ENCODE assay signal across 8 mouse cellular contexts in the genomic region with DNA sequence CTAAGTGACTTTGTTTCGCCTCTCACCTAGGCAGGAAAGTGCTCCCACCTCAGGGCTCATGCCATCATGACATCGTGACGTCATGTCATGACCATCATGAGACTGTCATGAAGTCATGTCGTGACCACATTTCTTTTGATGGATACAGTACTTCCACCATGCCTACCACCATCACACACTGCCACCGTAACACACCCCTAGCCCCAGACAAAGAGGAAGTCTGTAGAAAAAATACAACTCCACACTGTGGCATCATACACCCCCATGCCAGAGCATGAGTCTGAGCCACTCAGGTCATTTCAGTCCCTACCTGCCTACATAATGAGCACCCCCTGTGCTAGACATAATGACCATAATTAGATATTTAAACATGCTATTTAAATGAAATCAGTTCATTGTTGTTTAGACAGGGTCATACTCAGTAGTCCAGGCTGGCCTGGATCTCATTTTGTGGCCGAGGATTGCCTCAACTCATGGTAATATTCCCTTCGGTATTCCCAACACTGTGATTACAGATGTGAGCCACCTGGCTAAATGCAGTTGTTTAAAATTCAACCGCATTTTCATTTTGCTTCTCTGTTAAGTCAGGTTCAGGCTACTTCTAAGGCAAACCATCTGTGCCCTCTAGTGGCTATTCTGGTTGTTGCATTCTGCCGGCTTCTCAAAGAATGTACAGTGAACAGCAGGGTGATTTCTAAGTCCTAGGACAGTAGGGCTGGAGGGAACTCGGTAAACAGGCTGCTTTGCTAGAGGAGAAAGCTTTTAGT. TPM values are rescaled to one million over a fixed set of nuclear protein-coding genes. Genes with fewer than 3 reads are reported as not detected.
DNase-seq lines count a peak whose midpoint lies in the region; ATAC-seq lines count a peak whose summit lies in the region.

No protein-coding gene starts in this region.

- no peak overlapping the region for H3K9ac ChIP-seq in heart, embryonic 11.5 days (ENCODE audit: low read depth, low read length)
- no peak overlapping the region for H3K9ac ChIP-seq in limb, embryonic 11.5 days (ENCODE audit: low read length)
- H3K9ac ChIP-seq in midbrain, embryonic 13.5 days (replicated peaks): no peak overlapping the region

- no peaks in the 10 kb centered on the region for H3K27me3 ChIP-seq in heart, embryonic 11.5 days (ENCODE audit: control insufficient read depth, insufficient read depth, low read length)
- no peaks in the 10 kb centered on the region for H3K27me3 ChIP-seq in limb, embryonic 11.5 days (ENCODE audit: control insufficient read depth, insufficient read depth, low read length)
- no peaks in the 10 kb centered on the region for H3K27me3 ChIP-seq in midbrain, embryonic 13.5 days

- ATAC-seq in heart, embryonic 11.5 days (replicated peaks; ENCODE audit: insufficient number of reproducible peaks, low FRiP score, low TSS enrichment): no peak
- ATAC-seq in granulocyte monocyte progenitor cell, adult 5-6 weeks (replicated peaks; ENCODE audit: poor library complexity, severe bottlenecking): peak; percentile 90
- peak; percentile 80 for ATAC-seq in limb, embryonic 11.5 days (ENCODE audit: insufficient number of reproducible peaks, low FRiP score, low TSS enrichment, low read depth)
- ATAC-seq in midbrain, embryonic 13.5 days: peak; percentile 89

- 40% methylated on average over 10 of the region's 10 CpGs for WGBS in heart, embryonic 11.5 days (ENCODE audit: insufficient replicate concordance)
- 46% methylated on average over 10 of the region's 10 CpGs for WGBS in limb, embryonic 11.5 days
- 45% methylated on average over 10 of the region's 10 CpGs for WGBS in midbrain, embryonic 13.5 days

- H3K4me3 ChIP-seq in heart, embryonic 11.5 days (ENCODE audit: low read depth, low read length): no peak overlapping the region
- H3K4me3 ChIP-seq in limb, embryonic 11.5 days (ENCODE audit: low read depth, low read length): no peak overlapping the region
- no peak overlapping the region for H3K4me3 ChIP-seq in midbrain, embryonic 13.5 days (replicated peaks)

- H3K36me3 ChIP-seq in heart, embryonic 11.5 days (ENCODE audit: control insufficient read depth, insufficient read depth, low read length): no peaks in the 10 kb centered on the region
- no peaks in the 10 kb centered on the region for H3K36me3 ChIP-seq in limb, embryonic 11.5 days (ENCODE audit: control insufficient read depth, insufficient read depth, low read length)
- no peaks in the 10 kb centered on the region for H3K36me3 ChIP-seq in midbrain, embryonic 13.5 days

- H3K4me1 ChIP-seq in heart, embryonic 11.5 days (ENCODE audit: control insufficient read depth, insufficient read depth, low read length): no peaks in the 10 kb centered on the region
- no peaks in the 10 kb centered on the region for H3K4me1 ChIP-seq in limb, embryonic 11.5 days (ENCODE audit: control insufficient read depth, insufficient read depth, low read length)
- peaks cover 4% of the 10 kb centered on the region; the same call in 1 of the 2 replicates for H3K4me1 ChIP-seq in midbrain, embryonic 13.5 days (replicated peaks)

- no peak overlapping the region for H3K4me2 ChIP-seq in heart, embryonic 11.5 days
- H3K4me2 ChIP-seq in limb, embryonic 11.5 days (ENCODE audit: low read depth, severe bottlenecking): no peak overlapping the region
- no peak overlapping the region for H3K4me2 ChIP-seq in midbrain, embryonic 13.5 days (replicated peaks)

- no peaks in the 10 kb centered on the region for H3K9me3 ChIP-seq in heart, embryonic 11.5 days (replicated peaks; ENCODE audit: control insufficient read depth, low read length)
- H3K9me3 ChIP-seq in limb, embryonic 11.5 days (ENCODE audit: control insufficient read depth, low read length): no peaks in the 10 kb centered on the region
- H3K9me3 ChIP-seq in midbrain, embryonic 13.5 days: no peaks in the 10 kb centered on the region

- no peak overlapping the region for H3K27ac ChIP-seq in heart, embryonic 11.5 days (ENCODE audit: low read depth, low read length)
- H3K27ac ChIP-seq in limb, embryonic 11.5 days (replicated peaks; ENCODE audit: low read depth, low read length): no peak overlapping the region
- no peak overlapping the region for H3K27ac ChIP-seq in midbrain, embryonic 13.5 days

- DNase-seq in heart, adult 11 months: peak; percentile 92
- peak; percentile 81 for DNase-seq in embryo, embryonic 9.5 days (ENCODE audit: extremely low spot score)
- DNase-seq in kidney, adult 8-10 months: peak; percentile 68 to 90
- peak; percentile 92 for DNase-seq in limb, embryonic 11.5 days (ENCODE audit: low spot score)
- peak; percentile 66 for DNase-seq in spleen, adult 12 weeks (ENCODE audit: low spot score)

RNA-seq across cellular contexts. Expression of a gene that starts 39.0 kb away (rescaled TPM):
- polyA plus RNA-seq in heart, embryonic 11.5 days (2014; fragmentation: Nextera tagmentation; extraction: Ambion mirVana): 0.11 TPM in 1 of 2 replicates, not detected in the other
- total RNA-seq in granulocyte monocyte progenitor cell, adult 5-6 weeks (2014; fragmentation: Nextera tagmentation): not detected in 2 replicates
- total RNA-seq in granulocyte monocyte progenitor cell, adult 5-6 weeks (2017): not detected in 2 replicates
- 0.14 and 0.35 TPM in 2 replicates for polyA plus RNA-seq in limb, embryonic 11.5 days (2014; fragmentation: Nextera tagmentation; extraction: Ambion mirVana)
- 0.50 and 1.0 TPM in 2 replicates for polyA plus RNA-seq in midbrain, embryonic 13.5 days (2015; fragmentation: Nextera tagmentation; extraction: Ambion mirVana)
